Mouse (Mus musculus): Measurements from ENCODE around the gene Il12rb1. TPM values are rescaled to one million over a fixed set of nuclear protein-coding genes. Genes with fewer than 3 reads are reported as not detected.
A peak's percentile ranks its signal among the peaks of the same experiment; 100 is the strongest.

Il12rb1 gene
- polyA plus RNA-seq, 1 experiment from 2014 or later: 0.16 TPM

- peak overlapping the region; percentile 1; the same call in 1 of the 2 replicates for H3K27ac ChIP-seq (ENCODE audit: low read length)
- no peaks in the 10 kb centered on the region; the same call in 1 of the 2 replicates for H3K4me1 ChIP-seq (ENCODE audit: insufficient read depth, low read depth, low read length)
- H3K4me3 ChIP-seq (ENCODE audit: low read depth, low read length): no peak overlapping the region
- WGBS: 93% methylated on average over 3 of the region's 3 CpGs
- ATAC-seq (no peak), DNase-seq (ENCODE audit: low spot score) (no peak)
- no peak overlapping the region for H3K9ac ChIP-seq (replicated peaks; ENCODE audit: low read depth)
- peaks cover 19% of the 10 kb centered on the region for H3K36me3 ChIP-seq (ENCODE audit: insufficient read depth, low read length)
- TF ChIP-seq EP300 (IDR thresholded peaks at IDR 0.05): no peak
- no peak for TF ChIP-seq CTCF (IDR thresholded peaks at IDR 0.05)
- H3K27me3 ChIP-seq (replicated peaks; ENCODE audit: insufficient read depth, low read length): no peaks in the 10 kb centered on the region
- no peak overlapping the region for H3K4me2 ChIP-seq (replicated peaks; ENCODE audit: low read depth, low read length)
- H3K9me3 ChIP-seq (ENCODE audit: low read length): no peaks in the 10 kb centered on the region
These were observed 25.8 kb downstream of the Il12rb1 start for GRCm38 (mm10) chr8:70834071-70834470.

GRCm38 (mm10) chr8:70836666-70837065, 28.4 kb downstream of the Il12rb1 start:
- Histone ChIP-seq H3K36me3 (ENCODE audit: insufficient read depth, low read length) (peaks cover 19% of the 10 kb centered on the region), H3K4me3 (ENCODE audit: low read depth, low read length) (no peak overlapping the region), H3K9ac (replicated peaks; ENCODE audit: low read depth) (no peak overlapping the region), H3K9me3 (ENCODE audit: low read length) (no peaks in the 10 kb centered on the region), H3K4me1 (ENCODE audit: insufficient read depth, low read depth, low read length) (peaks cover 2% of the 10 kb centered on the region), H3K27me3 (replicated peaks; ENCODE audit: insufficient read depth, low read length) (no peaks in the 10 kb centered on the region), H3K4me2 (replicated peaks; ENCODE audit: low read depth, low read length) (no peak overlapping the region), H3K27ac (ENCODE audit: low read length) (no peak overlapping the region)
- WGBS: 92% methylated on average over 12 of the region's 12 CpGs
- no peak for TF ChIP-seq CTCF (IDR thresholded peaks at IDR 0.05)
- TF ChIP-seq EP300 (IDR thresholded peaks at IDR 0.05): no peak
- no peak for DNase-seq (ENCODE audit: low spot score)
- no peak for ATAC-seq

- peak overlapping the region; percentile 86 for H3K4me2 ChIP-seq (replicated peaks; ENCODE audit: low read depth, low read length)
These were observed 30.6 kb downstream of the Il12rb1 start for GRCm38 (mm10) chr8:70838654-70839407.

GRCm38 (mm10) chr8:70839408-70840351, 31.4 kb downstream of the Il12rb1 start, which contains the start of gene Arrdc2:
Gene Arrdc2, minus strand, starts transcription at chr8:70839720.
- peak within 1 kb of the TSS; percentile 86 for H3K4me2 ChIP-seq (replicated peaks; ENCODE audit: low read depth, low read length)
- DNase-seq (ENCODE audit: low spot score): peak; percentile 100
- TF ChIP-seq EP300 (IDR thresholded peaks at IDR 0.05) (no peak; the same call in none of the 2 replicates), CTCF (IDR thresholded peaks at IDR 0.05) (no peak)
- no peaks in the 10 kb centered on the region for H3K9me3 ChIP-seq (ENCODE audit: low read length)
- peak; percentile 97 for ATAC-seq
- peaks cover 2% of the 10 kb centered on the region for H3K4me1 ChIP-seq (ENCODE audit: insufficient read depth, low read depth, low read length)
- H3K27me3 ChIP-seq (replicated peaks; ENCODE audit: insufficient read depth, low read length): no peaks in the 10 kb centered on the region
- WGBS: 2% methylated on average over 55 of the region's 55 CpGs
- H3K4me3 ChIP-seq (ENCODE audit: low read depth, low read length): peak within 1 kb of the TSS; percentile 68
- H3K27ac ChIP-seq (ENCODE audit: low read length): peak within 1 kb of the TSS; percentile 96
- peaks cover 19% of the 10 kb centered on the region for H3K36me3 ChIP-seq (ENCODE audit: insufficient read depth, low read length)
- peak within 1 kb of the TSS; percentile 81 for H3K9ac ChIP-seq (replicated peaks; ENCODE audit: low read depth)

More at GRCm38 (mm10) chr8:70838654-70839407, 30.6 kb downstream of the Il12rb1 start:
- Histone ChIP-seq H3K4me3 (ENCODE audit: low read depth, low read length) (peak overlapping the region; percentile 68), H3K27me3 (replicated peaks; ENCODE audit: insufficient read depth, low read length) (no peaks in the 10 kb centered on the region), H3K9ac (replicated peaks; ENCODE audit: low read depth) (peak overlapping the region; percentile 81), H3K36me3 (ENCODE audit: insufficient read depth, low read length) (peaks cover 19% of the 10 kb centered on the region), H3K4me1 (ENCODE audit: insufficient read depth, low read depth, low read length) (peaks cover 2% of the 10 kb centered on the region), H3K27ac (ENCODE audit: low read length) (peak overlapping the region; percentile 96), H3K9me3 (ENCODE audit: low read length) (no peaks in the 10 kb centered on the region)
- DNase-seq (ENCODE audit: low spot score) (peak; percentile 72), ATAC-seq (peak; percentile 45)
- no peak for TF ChIP-seq CTCF (IDR thresholded peaks at IDR 0.05)
- TF ChIP-seq EP300 (IDR thresholded peaks at IDR 0.05): no peak
- WGBS: 2% methylated on average over 58 of the region's 66 CpGs

- no peak overlapping the region for H3K4me2 ChIP-seq (replicated peaks; ENCODE audit: low read depth, low read length)
- H3K27me3 ChIP-seq (replicated peaks; ENCODE audit: insufficient read depth, low read length): no peaks in the 10 kb centered on the region
These were observed 32.3 kb downstream of the Il12rb1 start for GRCm38 (mm10) chr8:70840590-70840989.

More at GRCm38 (mm10) chr8:70840590-70840989, 32.3 kb downstream of the Il12rb1 start:
- Histone ChIP-seq H3K9ac (replicated peaks; ENCODE audit: low read depth) (no peak overlapping the region), H3K4me1 (ENCODE audit: insufficient read depth, low read depth, low read length) (peaks cover 2% of the 10 kb centered on the region), H3K9me3 (ENCODE audit: low read length) (no peaks in the 10 kb centered on the region), H3K27ac (ENCODE audit: low read length) (no peak overlapping the region; the same call in 1 of the 2 replicates), H3K4me3 (ENCODE audit: low read depth, low read length) (no peak overlapping the region), H3K36me3 (ENCODE audit: insufficient read depth, low read length) (peaks cover 11% of the 10 kb centered on the region)
- no peak for DNase-seq (ENCODE audit: low spot score)
- WGBS: 41% methylated on average over 10 of the region's 10 CpGs
- no peak for ATAC-seq
- TF ChIP-seq CTCF (IDR thresholded peaks at IDR 0.05) (no peak), EP300 (IDR thresholded peaks at IDR 0.05) (no peak)

All from lung, postnatal 0 days (tissue).